Mouse (Mus musculus) liver, embryonic 14.5 days (tissue): Measurements from ENCODE around the gene Klrb1b.

Experiments used
- CTCF ChIP-seq: IDR thresholded peaks from 2 replicates; pipeline ENCODE4 v1.5.1; 2016; ENCODE audit warnings: antibody characterized with exemption, low read depth, control low read depth
- EP300 ChIP-seq: IDR thresholded peaks from 2 replicates; pipeline ENCODE4 v1.6.1; 2016; ENCODE audit warnings: antibody characterized with exemption, low read depth

DNA sequence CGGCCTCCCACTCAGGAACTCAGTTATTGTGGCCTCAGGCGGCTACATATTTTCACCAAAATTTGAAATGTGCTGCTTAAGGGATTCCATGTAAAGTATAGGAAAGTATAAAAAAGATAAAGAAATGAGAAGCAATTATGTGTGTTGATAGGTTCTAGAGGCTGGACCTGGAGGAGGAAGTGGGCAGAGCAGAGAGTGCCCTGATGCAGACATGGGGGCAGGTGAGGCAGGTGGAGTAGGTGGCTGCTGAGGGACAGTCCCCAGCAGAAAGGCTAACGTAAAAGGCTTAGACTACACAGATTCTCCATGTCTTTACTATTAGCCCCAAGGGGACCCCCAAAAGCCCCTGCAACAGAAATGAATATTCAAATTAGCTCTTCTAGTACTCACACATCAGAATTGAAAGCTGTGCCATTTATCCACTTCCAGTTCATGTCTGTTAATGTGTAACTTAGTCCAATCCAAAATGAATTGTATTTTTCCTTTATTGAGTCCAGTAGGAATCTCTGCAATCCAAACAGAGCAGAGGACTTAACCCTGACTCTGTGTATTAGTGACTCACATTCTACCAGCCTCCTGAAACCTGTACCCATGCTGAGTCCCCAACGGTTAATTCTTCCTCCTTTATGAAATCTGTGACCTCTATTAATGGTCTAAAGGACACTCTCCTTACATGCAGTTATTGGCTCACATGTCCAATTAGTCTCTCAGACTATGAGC lies 7.9 kb downstream of the Klrb1b start:
- no peak for TF ChIP-seq EP300
- TF ChIP-seq CTCF = no peak
